Mouse (Mus musculus): ENCODE data around the gene Krt12. TPM values are rescaled to one million over a fixed set of nuclear protein-coding genes. Genes with fewer than 3 reads are reported as not detected.

Krt12 gene
- total RNA-seq (2023) = not detected

GRCm38 (mm10) chr11:99422159-99422558 is at the start of gene Krt12:
TSS of gene Krt12 (minus strand) at chr11:99422259.

GRCm38 (mm10) chr11:99437972-99438371 is 15.9 kb upstream of the Krt12 start, which contains the start of gene Krt20:
TSS of gene Krt20 (minus strand) at chr11:99438150.

GRCm38 (mm10) chr11:99389264-99389663 is 32.8 kb downstream of the Krt12 start, which contains the start of gene Krt10:
TSS of gene Krt10 (minus strand) at chr11:99389364.

GRCm38 (mm10) chr11:99374803-99375202 is 47.3 kb downstream of the Krt12 start, which contains the start of gene Krt28:
TSS of gene Krt28 (minus strand) at chr11:99374903.

Other genes with a start within 250 kb of the Krt12 start
- gene Smarce1, start 191.2 kb downstream of the Krt12 start, total RNA-seq (2023) = 100 to 1,000 TPM; 147 to 153 TPM
- gene Krt222, start 178.2 kb downstream of the Krt12 start, total RNA-seq (2023) = not detected
- not detected for gene Krt24, start 137.0 kb downstream of the Krt12 start, total RNA-seq (2023)
- gene Krt25, start 99.3 kb downstream of the Krt12 start, total RNA-seq (2023) = not detected
- gene Krt26, start 84.3 kb downstream of the Krt12 start, total RNA-seq (2023) = not detected
- not detected for gene Krt27, start 71.2 kb downstream of the Krt12 start, total RNA-seq (2023)
- gene Krt28, start 47.4 kb downstream of the Krt12 start, total RNA-seq (2023) = not detected
- 1 to 10 TPM; 4.7 to 5.7 TPM for gene Krt10, start 32.9 kb downstream of the Krt12 start, total RNA-seq (2023)
- gene Krt20, start 15.9 kb upstream of the Krt12 start, total RNA-seq (2023) = not detected
- not detected for gene Krt23, start 70.9 kb upstream of the Krt12 start, total RNA-seq (2023)
- not detected for gene Krt39, start 99.1 kb upstream of the Krt12 start, total RNA-seq (2023)
- not detected for gene Krt40, start 120.9 kb upstream of the Krt12 start, total RNA-seq (2023)
- not detected for gene Krtap3-3, start 128.6 kb upstream of the Krt12 start, total RNA-seq (2023)
- gene Krtap3-2, start 134.6 kb upstream of the Krt12 start, total RNA-seq (2023) = not detected
- gene Gm11939, start 137.2 kb upstream of the Krt12 start, total RNA-seq (2023) = not detected
- not detected for gene Krtap3-1, start 144.4 kb upstream of the Krt12 start, total RNA-seq (2023)
- gene Krtap1-5, start 158.8 kb upstream of the Krt12 start, total RNA-seq (2023) = not detected
- gene Krtap1-4, start 161.4 kb upstream of the Krt12 start, total RNA-seq (2023) = not detected
- not detected for gene Krtap1-3, start 169.1 kb upstream of the Krt12 start, total RNA-seq (2023)
- gene Krtap9-3, start 175.8 kb upstream of the Krt12 start, total RNA-seq (2023) = not detected
- not detected for gene Gm11938, start 181.0 kb upstream of the Krt12 start, total RNA-seq (2023)
- not detected for gene Gm11937, start 187.9 kb upstream of the Krt12 start, total RNA-seq (2023)
- not detected for gene Krtap2-4, start 192.6 kb upstream of the Krt12 start, total RNA-seq (2023)
- not detected for gene Gm11562, start 198.2 kb upstream of the Krt12 start, total RNA-seq (2023)
- not detected for gene Krtap4-1, start 206.0 kb upstream of the Krt12 start, total RNA-seq (2023)
- not detected for gene Krtap4-2, start 212.8 kb upstream of the Krt12 start, total RNA-seq (2023)
- not detected for gene Krtap4-7, start 221.8 kb upstream of the Krt12 start, total RNA-seq (2023)
- not detected for gene Gm11555, start 228.0 kb upstream of the Krt12 start, total RNA-seq (2023)
- not detected for gene Gm11563, start 236.7 kb upstream of the Krt12 start, total RNA-seq (2023)
- gene Krtap4-6, start 243.7 kb upstream of the Krt12 start, total RNA-seq (2023) = not detected